Mouse (Mus musculus) midbrain, embryonic 16.5 days (tissue): Measurements from ENCODE around the gene Loxl3. TPM values are rescaled to one million over a fixed set of nuclear protein-coding genes. Genes with fewer than 3 reads are reported as not detected.

ENCODE experiments used
- ATAC-seq: fragments of 200-750 bp; cut with Nextera tagmentation; 2 replicates; pipeline ENCODE4 v1.8.0; 2017; ENCODE audit warnings: moderate TSS enrichment
- H3K27ac ChIP-seq: fragments of 300-500 bp; sonication (generic); 2 replicates; pipeline ENCODE4 v1.5.1; 2014; ENCODE audit warnings: mild to moderate bottlenecking, low read length, mixed read lengths
- H3K27me3 ChIP-seq: fragments of 300-500 bp; sonication (generic); 2 replicates; pipeline ENCODE4 v1.6.1; 2014; ENCODE audit warnings: low read depth, low read length, mixed read lengths; ENCODE audit not compliant: control insufficient read depth, insufficient read depth
- H3K36me3 ChIP-seq: fragments of 300-500 bp; sonication (generic); 2 replicates; pipeline ENCODE4 v1.6.1; 2014; ENCODE audit warnings: mild to moderate bottlenecking, low read length, moderate library complexity, mixed read lengths; ENCODE audit not compliant: control insufficient read depth, insufficient read depth
- H3K4me1 ChIP-seq: fragments of 300-500 bp; sonication (generic); 2 replicates; pipeline ENCODE4 v1.6.1; 2014; ENCODE audit warnings: mild to moderate bottlenecking, low read length, mixed read lengths; ENCODE audit not compliant: control insufficient read depth, insufficient read depth
- H3K4me2 ChIP-seq: fragments of 300-500 bp; sonication (generic); 2 replicates; pipeline ENCODE4 v1.6.1; 2014; ENCODE audit warnings: mild to moderate bottlenecking, low read length, mixed read lengths
- H3K4me3 ChIP-seq: fragments of 300-500 bp; sonication (generic); 2 replicates; pipeline ENCODE4 v1.5.1; 2014; ENCODE audit warnings: low read depth, mild to moderate bottlenecking, low read length, moderate library complexity, mixed read lengths
- H3K9ac ChIP-seq: fragments of 300-500 bp; sonication (generic); 2 replicates; pipeline ENCODE4 v1.6.1; 2014; ENCODE audit warnings: low read depth, low read length, mixed read lengths
- H3K9me3 ChIP-seq: fragments of 300-500 bp; sonication (generic); replicated peaks from 2 replicates; pipeline ENCODE4 v1.6.1; 2014; ENCODE audit warnings: mild to moderate bottlenecking, low read length, mixed read lengths; ENCODE audit not compliant: control insufficient read depth, poor library complexity, severe bottlenecking
- WGBS: fragments of 180-500 bp; shearing (Covaris S2); extraction: QIAGEN DNeasy Blood & Tissue Kit; methylation state at CpG from one replicate; pipeline ENCODE4 v1.1.7; 2014; 5-methylcytosine and 5-hydroxymethylcytosine counted together
- polyA plus RNA-seq: library from polyadenylated mRNA; unstranded; fragments of >200 nt; fragmentation: Nextera tagmentation; extraction: Ambion mirVana; gene quantifications from 2 replicates; pipeline ENCODE4 v1.2.1, GENCODE M21; 2015

The Loxl3 gene
- polyA plus RNA-seq, 1 experiment from 2014 or later = 7.5 TPM

DNA sequence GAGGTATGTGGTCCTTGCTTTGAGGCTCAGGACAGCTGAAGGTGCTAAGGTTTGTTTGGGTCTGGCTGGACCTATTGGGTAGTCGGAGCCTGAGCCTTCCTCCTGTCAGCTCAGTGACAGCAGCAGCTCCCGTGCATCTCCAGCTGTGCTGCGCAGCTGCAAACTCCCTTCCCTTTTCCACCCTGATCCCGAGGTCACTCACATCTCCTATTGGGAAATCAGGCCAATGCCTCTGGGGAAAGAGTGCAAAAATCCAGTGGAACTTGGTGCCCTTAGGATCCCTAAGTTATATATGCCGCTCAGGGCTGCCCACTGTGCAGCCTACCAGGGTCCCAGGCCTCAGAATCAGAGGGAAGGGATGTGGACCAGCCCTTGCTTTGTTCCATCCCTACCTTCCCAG, 49.5 kb downstream of the Loxl3 start:
- Histone ChIP-seq H3K27me3 (peaks cover 57% of the 10 kb centered on the region), H3K4me1 (peaks cover 13% of the 10 kb centered on the region), H3K9me3 (no peaks in the 10 kb centered on the region), H3K4me3 (no peak overlapping the region), H3K36me3 (0 out of 2 replicates have a peak, but pooled peaks cover 4% of the 10 kb centered on the region), H3K4me2 (no peak overlapping the region), H3K27ac (no peak overlapping the region), H3K9ac (no peak overlapping the region)
- 13% methylated on average over 5 of the region's 5 CpGs for WGBS
- no peak for ATAC-seq

DNA sequence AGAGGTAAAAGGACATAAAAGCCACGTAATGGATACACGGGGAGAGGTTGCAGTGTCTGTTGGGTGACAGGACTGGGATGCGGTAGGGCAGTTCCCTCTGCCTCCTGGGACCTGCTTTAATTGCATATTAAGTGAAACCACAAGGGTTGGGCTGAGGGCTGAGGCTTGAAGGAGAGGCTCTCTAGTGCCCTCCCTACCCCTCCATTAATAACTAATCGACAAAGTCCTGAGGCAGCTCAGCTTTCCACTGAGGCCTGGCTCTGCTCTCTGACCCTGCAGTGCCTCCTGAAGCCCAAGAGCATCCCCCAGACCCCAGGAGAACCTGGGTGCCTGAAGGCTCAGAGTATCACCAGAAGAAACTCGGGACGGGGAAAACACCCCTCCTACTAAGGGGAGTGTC, 50.5 kb downstream of the Loxl3 start:
- Histone ChIP-seq H3K27me3 (peaks cover 65% of the 10 kb centered on the region), H3K4me1 (peaks cover 6% of the 10 kb centered on the region), H3K4me2 (no peak overlapping the region), H3K9ac (no peak overlapping the region), H3K27ac (no peak overlapping the region), H3K9me3 (no peaks in the 10 kb centered on the region), H3K4me3 (no peak overlapping the region), H3K36me3 (0 out of 2 replicates have a peak, but pooled peaks cover 4% of the 10 kb centered on the region)
- 2% methylated on average over 6 of the region's 6 CpGs for WGBS
- ATAC-seq = no peak

DNA sequence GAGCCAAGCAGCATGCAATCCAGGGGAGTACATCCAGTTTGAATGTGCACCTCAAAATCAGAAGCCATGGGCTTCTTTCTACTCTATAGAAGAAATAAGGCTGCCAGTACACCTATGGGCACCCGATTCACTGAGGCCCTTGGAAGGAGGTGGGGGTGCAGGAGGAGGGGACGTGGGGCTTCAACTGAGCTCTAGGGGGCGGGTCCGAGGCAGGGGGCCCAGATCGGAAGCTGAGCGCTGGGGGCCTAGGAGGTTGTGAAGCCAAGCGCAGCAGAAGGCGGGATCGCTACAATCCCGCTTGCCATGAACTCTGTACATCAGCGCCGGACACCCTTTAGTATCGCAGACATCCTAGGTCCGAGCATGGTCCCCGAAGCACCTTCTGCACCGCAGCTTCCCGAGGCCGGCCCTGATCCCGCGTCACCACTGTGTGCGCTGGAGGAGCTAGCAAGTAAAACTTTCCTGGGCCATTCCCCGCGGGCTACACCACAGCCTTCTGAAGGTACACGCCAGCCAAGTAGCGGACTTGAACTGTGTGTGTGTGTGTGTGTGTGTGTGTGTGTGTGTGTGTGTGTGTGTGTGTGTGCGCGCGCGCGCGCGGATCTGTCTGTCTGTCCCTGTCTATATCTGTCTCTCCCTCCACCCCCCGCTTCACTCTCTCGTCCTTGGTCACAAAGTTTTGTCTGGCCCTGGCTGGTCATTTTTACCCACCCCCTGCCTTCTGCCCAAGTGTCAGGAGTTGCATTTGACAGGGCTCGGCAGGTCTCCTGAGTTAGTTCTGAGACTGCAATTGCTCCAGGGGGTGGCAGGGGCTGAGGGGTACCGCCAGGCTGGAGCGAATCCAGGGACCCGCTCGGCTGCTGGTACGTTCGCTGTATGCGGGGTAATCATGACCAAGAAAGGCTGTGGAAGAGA, 52.4 kb downstream of the Loxl3 start, which contains the start of gene Lbx2:
Gene Lbx2, plus strand, starts transcription at position 247 of the 915 bp plus-strand sequence.
- WGBS = 4% methylated on average over 42 of the region's 42 CpGs
- Histone ChIP-seq H3K4me1 (0 out of 2 replicates have a peak, but pooled peaks cover 3% of the 10 kb centered on the region), H3K4me3 (no peak within 1 kb of the TSS), H3K9ac (no peak within 1 kb of the TSS), H3K27me3 (peaks cover 82% of the 10 kb centered on the region), H3K36me3 (0 out of 2 replicates have a peak, but pooled peaks cover 4% of the 10 kb centered on the region), H3K27ac (no peak within 1 kb of the TSS), H3K9me3 (no peaks in the 10 kb centered on the region), H3K4me2 (no peak within 1 kb of the TSS)
- no peak for ATAC-seq

- no peaks in the 10 kb centered on the region for H3K9me3 ChIP-seq
- 1% methylated on average over 47 of the region's 47 CpGs for WGBS
- peaks cover 77% of the 10 kb centered on the region for H3K27me3 ChIP-seq
- H3K9ac ChIP-seq = no peak overlapping the region
- peak overlapping the region; percentile 28 for H3K4me2 ChIP-seq
- no peak overlapping the region for H3K27ac ChIP-seq
- no peak for ATAC-seq
- H3K4me1 ChIP-seq = 0 out of 2 replicates have a peak, but pooled peaks cover 3% of the 10 kb centered on the region
- no peaks in the 10 kb centered on the region for H3K36me3 ChIP-seq
- H3K4me3 ChIP-seq = peak overlapping the region; percentile 16
These were observed 53.4 kb downstream of the Loxl3 start for GRCm38 (mm10) chr6:83087205-83087925.

- Histone ChIP-seq H3K4me3 (peak overlapping the region; percentile 16), H3K4me2 (peak overlapping the region; percentile 28), H3K27ac (no peak overlapping the region), H3K27me3 (peaks cover 72% of the 10 kb centered on the region), H3K9me3 (no peaks in the 10 kb centered on the region), H3K36me3 (no peaks in the 10 kb centered on the region), H3K9ac (no peak overlapping the region), H3K4me1 (0 out of 2 replicates have a peak, but pooled peaks cover 3% of the 10 kb centered on the region)
- WGBS = 5% methylated on average over 9 of the region's 9 CpGs
- ATAC-seq = no peak
These were observed 53.9 kb downstream of the Loxl3 start for GRCm38 (mm10) chr6:83087926-83088260.

GRCm38 (mm10) chr6:83092416-83093127, 58.6 kb downstream of the Loxl3 start:
- no peak overlapping the region for H3K27ac ChIP-seq
- 0 out of 2 replicates have a peak, but pooled peaks cover under 1% of the 10 kb centered on the region for H3K4me1 ChIP-seq
- H3K4me2 ChIP-seq = no peak overlapping the region
- ATAC-seq = no peak
- no peak overlapping the region for H3K9ac ChIP-seq
- H3K4me3 ChIP-seq = no peak overlapping the region
- WGBS = 40% methylated on average over 6 of the region's 6 CpGs
- H3K9me3 ChIP-seq = no peaks in the 10 kb centered on the region
- H3K27me3 ChIP-seq = peaks cover 33% of the 10 kb centered on the region
- no peaks in the 10 kb centered on the region for H3K36me3 ChIP-seq

GRCm38 (mm10) chr6:83095968-83096367, 62.0 kb downstream of the Loxl3 start:
- 0 out of 2 replicates have a peak, but pooled peaks cover 3% of the 10 kb centered on the region for H3K4me1 ChIP-seq
- H3K27ac ChIP-seq = no peak overlapping the region
- ATAC-seq = no peak
- no peaks in the 10 kb centered on the region for H3K36me3 ChIP-seq
- H3K9me3 ChIP-seq = no peaks in the 10 kb centered on the region
- no peak overlapping the region for H3K4me3 ChIP-seq
- H3K9ac ChIP-seq = no peak overlapping the region
- H3K27me3 ChIP-seq = peaks cover 8% of the 10 kb centered on the region
- WGBS = 43% methylated on average over 6 of the region's 6 CpGs
- no peak overlapping the region for H3K4me2 ChIP-seq

DNA sequence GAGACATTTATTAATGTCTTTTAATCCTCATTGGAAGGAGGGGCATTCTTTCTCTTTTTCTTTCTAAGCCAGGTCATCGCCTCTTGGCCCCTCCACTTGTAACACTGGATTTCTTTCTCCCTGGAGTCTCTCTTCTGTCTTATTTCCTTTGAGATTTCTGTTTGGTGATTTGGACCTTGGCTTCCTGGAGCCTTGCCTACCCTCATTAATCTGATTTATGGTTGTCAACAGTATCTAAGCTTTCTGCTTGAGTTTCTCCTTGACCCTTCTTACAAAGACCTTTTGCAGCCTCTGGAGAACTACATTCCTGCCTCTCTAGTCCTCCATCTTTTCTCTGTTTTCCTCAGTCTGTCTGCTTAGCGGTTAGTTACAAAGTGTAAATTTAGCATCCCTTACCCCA, 64.4 kb downstream of the Loxl3 start:
- Histone ChIP-seq H3K36me3 (no peaks in the 10 kb centered on the region), H3K4me1 (peaks cover 14% of the 10 kb centered on the region), H3K9me3 (no peaks in the 10 kb centered on the region), H3K4me3 (no peak overlapping the region), H3K9ac (no peak overlapping the region), H3K27me3 (peaks cover 7% of the 10 kb centered on the region; the same call in 1 of the 2 replicates), H3K27ac (no peak overlapping the region), H3K4me2 (no peak overlapping the region)
- ATAC-seq = no peak
- WGBS = 73% methylated on average over 2 of the region's 2 CpGs
